Mouse (Mus musculus) intestine, postnatal 0 days (tissue): ENCODE results near the gene Tbc1d16. TPM values are rescaled to one million over a fixed set of nuclear protein-coding genes. Genes with fewer than 3 reads are reported as not detected.

ENCODE experiments used
- ATAC-seq: fragments of 200-750 bp; cut with Nextera tagmentation; 2 replicates; pipeline ENCODE4 v1.8.0; 2017; ENCODE audit warnings: mild to moderate bottlenecking, moderate TSS enrichment, moderate library complexity
- H3K27ac ChIP-seq: fragments of 300-500 bp; sonication (generic); 2 replicates; pipeline ENCODE4 v1.5.1; 2014; ENCODE audit warnings: mild to moderate bottlenecking, low read depth, low read length, moderate library complexity
- H3K27me3 ChIP-seq: fragments of 300-500 bp; sonication (generic); replicated peaks from 2 replicates; pipeline ENCODE4 v1.6.1; 2014; ENCODE audit warnings: low read length, mixed read lengths; ENCODE audit not compliant: control insufficient read depth, insufficient read depth
- H3K36me3 ChIP-seq: fragments of 300-500 bp; sonication (generic); 2 replicates; pipeline ENCODE4 v1.6.1; 2014; ENCODE audit warnings: mild to moderate bottlenecking, moderate library complexity; ENCODE audit not compliant: control insufficient read depth, insufficient read depth
- H3K4me1 ChIP-seq: fragments of 300-500 bp; sonication (generic); replicated peaks from 2 replicates; pipeline ENCODE4 v1.6.1; 2014; ENCODE audit warnings: antibody characterized with exemption, low read length, mixed read lengths; ENCODE audit not compliant: control insufficient read depth, insufficient read depth
- H3K4me2 ChIP-seq: fragments of 300-500 bp; sonication (generic); replicated peaks from 2 replicates; pipeline ENCODE4 v1.6.1; 2014; ENCODE audit warnings: low read depth, mild to moderate bottlenecking, moderate library complexity
- H3K4me3 ChIP-seq: fragments of 300-500 bp; sonication (generic); 2 replicates; pipeline ENCODE4 v1.5.1; 2014; ENCODE audit warnings: low read depth, low read length
- H3K9ac ChIP-seq: fragments of 300-500 bp; sonication (generic); 2 replicates; pipeline ENCODE4 v1.6.1; 2014; ENCODE audit warnings: mild to moderate bottlenecking, low read depth, low read length
- H3K9me3 ChIP-seq: fragments of 300-500 bp; sonication (generic); 2 replicates; pipeline ENCODE4 v1.6.1; 2016; ENCODE audit warnings: mixed run types; ENCODE audit not compliant: control insufficient read depth
- CTCF ChIP-seq: sonication (generic); IDR thresholded peaks from 2 replicates; pipeline ENCODE4 v1.5.1; 2016; ENCODE audit warnings: low read depth, mild to moderate bottlenecking, control low read depth, antibody characterized with exemption, moderate library complexity
- WGBS: fragments of 180-500 bp; shearing (Covaris S2); extraction: QIAGEN DNeasy Blood & Tissue Kit; methylation state at CpG from one replicate; pipeline ENCODE4 v1.1.7; 2014; 5-methylcytosine and 5-hydroxymethylcytosine counted together
- polyA plus RNA-seq: library from polyadenylated mRNA; unstranded; fragments of >200 nt; fragmentation: Nextera tagmentation; extraction: Ambion mirVana; gene quantifications from 2 replicates; pipeline ENCODE4 v1.2.1, GENCODE M21; 2015

Tbc1d16 gene
- polyA plus RNA-seq, 1 experiment from 2014 or later: 3.8 TPM

- no peak overlapping the region for H3K9ac ChIP-seq
- H3K36me3 ChIP-seq: peaks cover 24% of the 10 kb centered on the region; the same call in 1 of the 2 replicates
- no peak overlapping the region for H3K27ac ChIP-seq
- no peak for ATAC-seq
- WGBS: 75% methylated on average over 32 of the region's 32 CpGs
- H3K27me3 ChIP-seq: no peaks in the 10 kb centered on the region
- H3K9me3 ChIP-seq: no peaks in the 10 kb centered on the region
- H3K4me3 ChIP-seq: no peak overlapping the region
- H3K4me1 ChIP-seq: peaks cover 5% of the 10 kb centered on the region
- TF ChIP-seq CTCF: no peak
- no peak overlapping the region for H3K4me2 ChIP-seq
Measured at GRCm38 (mm10) chr11:119210321-119211100, 17.8 kb downstream of the Tbc1d16 start.

- ATAC-seq: no peak
- Histone ChIP-seq H3K4me3 (no peak overlapping the region), H3K9me3 (no peaks in the 10 kb centered on the region), H3K27me3 (no peaks in the 10 kb centered on the region), H3K4me2 (no peak overlapping the region), H3K4me1 (no peaks in the 10 kb centered on the region; the same call in 1 of the 2 replicates), H3K36me3 (peaks cover 24% of the 10 kb centered on the region; the same call in 1 of the 2 replicates), H3K9ac (no peak overlapping the region), H3K27ac (no peak overlapping the region)
- WGBS: 70% methylated on average over 10 of the region's 10 CpGs
- TF ChIP-seq CTCF: no peak
Measured at GRCm38 (mm10) chr11:119209371-119210025, 18.8 kb downstream of the Tbc1d16 start.

- no peaks in the 10 kb centered on the region for H3K4me1 ChIP-seq
- WGBS: 93% methylated on average over 20 of the region's 20 CpGs
- no peak for ATAC-seq
- no peak overlapping the region for H3K4me3 ChIP-seq
- TF ChIP-seq CTCF: no peak
- H3K9ac ChIP-seq: no peak overlapping the region
- H3K27ac ChIP-seq: no peak overlapping the region
- H3K4me2 ChIP-seq: no peak overlapping the region
- no peaks in the 10 kb centered on the region for H3K27me3 ChIP-seq
- H3K9me3 ChIP-seq: no peaks in the 10 kb centered on the region
- H3K36me3 ChIP-seq: peaks cover 24% of the 10 kb centered on the region; the same call in 1 of the 2 replicates
Measured at GRCm38 (mm10) chr11:119208870-119209370, 19.4 kb downstream of the Tbc1d16 start.

- TF ChIP-seq CTCF: no peak
- no peak overlapping the region for H3K4me2 ChIP-seq
- H3K9me3 ChIP-seq: no peaks in the 10 kb centered on the region
- peaks cover 26% of the 10 kb centered on the region; the same call in 1 of the 2 replicates for H3K36me3 ChIP-seq
- no peak for ATAC-seq
- peak overlapping the region; percentile 7; the same call in 1 of the 2 replicates for H3K27ac ChIP-seq
- no peaks in the 10 kb centered on the region for H3K4me1 ChIP-seq
- H3K4me3 ChIP-seq: no peak overlapping the region
- WGBS: 93% methylated on average over 6 of the region's 6 CpGs
- no peaks in the 10 kb centered on the region for H3K27me3 ChIP-seq
- no peak overlapping the region for H3K9ac ChIP-seq
Measured at GRCm38 (mm10) chr11:119207986-119208385, 20.3 kb downstream of the Tbc1d16 start.

- no peak for ATAC-seq
- Histone ChIP-seq H3K9ac (no peak overlapping the region), H3K4me1 (no peaks in the 10 kb centered on the region), H3K36me3 (peaks cover 31% of the 10 kb centered on the region; the same call in 1 of the 2 replicates), H3K9me3 (no peaks in the 10 kb centered on the region), H3K27me3 (no peaks in the 10 kb centered on the region), H3K4me2 (no peak overlapping the region), H3K27ac (no peak overlapping the region), H3K4me3 (no peak overlapping the region)
- TF ChIP-seq CTCF: peak; percentile 94
- WGBS: 29% methylated on average over 5 of the region's 5 CpGs
Measured at GRCm38 (mm10) chr11:119206562-119206961, 21.7 kb downstream of the Tbc1d16 start.

- WGBS: 89% methylated on average over 10 of the region's 10 CpGs
- H3K4me1 ChIP-seq: no peaks in the 10 kb centered on the region
- H3K27me3 ChIP-seq: no peaks in the 10 kb centered on the region
- no peak overlapping the region for H3K4me3 ChIP-seq
- no peak overlapping the region for H3K4me2 ChIP-seq
- H3K27ac ChIP-seq: no peak overlapping the region
- ATAC-seq: no peak
- no peak overlapping the region for H3K9ac ChIP-seq
- peak; percentile 41 for TF ChIP-seq CTCF
- H3K36me3 ChIP-seq: peaks cover 31% of the 10 kb centered on the region; the same call in 1 of the 2 replicates
- H3K9me3 ChIP-seq: no peaks in the 10 kb centered on the region
Measured at GRCm38 (mm10) chr11:119205738-119206137, 22.6 kb downstream of the Tbc1d16 start.
